Mouse (Mus musculus): Measurements from ENCODE around the gene Wnt10a. TPM values are rescaled to one million over a fixed set of nuclear protein-coding genes. Genes with fewer than 3 reads are reported as not detected.

Gene Wnt10a
- polyA plus RNA-seq, 1 experiment, result 1.2 TPM

- peaks cover 4% of the 10 kb centered on the region; the same call in 1 of the 2 replicates for H3K27me3 ChIP-seq (replicated peaks; ENCODE audit: control insufficient read depth, insufficient read depth, low read length)
- H3K36me3 ChIP-seq (ENCODE audit: control insufficient read depth, insufficient read depth, low read length), result no peaks in the 10 kb centered on the region
- no peaks in the 10 kb centered on the region for H3K4me1 ChIP-seq (ENCODE audit: control insufficient read depth, insufficient read depth, low read length)
- TF ChIP-seq POLR2A (IDR thresholded peaks at IDR 0.05; ENCODE audit: low read depth, low read length) (no peak), CTCF (conservative IDR thresholded peaks at IDR 0.05; ENCODE audit: insufficient read depth, insufficient read length, low read depth, low read length) (no peak)
- no peak overlapping the region for H3K27ac ChIP-seq (ENCODE audit: insufficient read depth, low read depth, low read length)
- H3K4me3 ChIP-seq (ENCODE audit: insufficient read depth, low read depth, low read length), result peak overlapping the region; percentile 41
- no peak for DNase-seq
- WGBS, result 2% methylated on average over 44 of the region's 51 CpGs
Observed at GRCm38 (mm10) chr1:74771931-74772620, 19.2 kb upstream of the Wnt10a start.

GRCm38 (mm10) chr1:74773136-74773535 is 18.2 kb upstream of the Wnt10a start:
- 2% methylated on average over 15 of the region's 15 CpGs for WGBS
- peak; percentile 92 for DNase-seq
- Histone ChIP-seq H3K27me3 (replicated peaks; ENCODE audit: control insufficient read depth, insufficient read depth, low read length) (peaks cover 4% of the 10 kb centered on the region; the same call in 1 of the 2 replicates), H3K4me1 (ENCODE audit: control insufficient read depth, insufficient read depth, low read length) (no peaks in the 10 kb centered on the region), H3K27ac (ENCODE audit: insufficient read depth, low read depth, low read length) (no peak overlapping the region), H3K4me3 (ENCODE audit: insufficient read depth, low read depth, low read length) (no peak overlapping the region), H3K36me3 (ENCODE audit: control insufficient read depth, insufficient read depth, low read length) (no peaks in the 10 kb centered on the region)
- TF ChIP-seq CTCF (conservative IDR thresholded peaks at IDR 0.05; ENCODE audit: insufficient read depth, insufficient read length, low read depth, low read length) (no peak), POLR2A (IDR thresholded peaks at IDR 0.05; ENCODE audit: low read depth, low read length) (no peak)

- DNase-seq, result no peak
- TF ChIP-seq POLR2A (IDR thresholded peaks at IDR 0.05; ENCODE audit: low read depth, low read length), result no peak
- TF ChIP-seq CTCF (conservative IDR thresholded peaks at IDR 0.05; ENCODE audit: insufficient read depth, insufficient read length, low read depth, low read length), result no peak
- peaks cover 4% of the 10 kb centered on the region; the same call in 1 of the 2 replicates for H3K27me3 ChIP-seq (replicated peaks; ENCODE audit: control insufficient read depth, insufficient read depth, low read length)
Observed at GRCm38 (mm10) chr1:74774062-74774461, 17.3 kb upstream of the Wnt10a start.

GRCm38 (mm10) chr1:74775816-74776215 is 15.5 kb upstream of the Wnt10a start:
- Histone ChIP-seq H3K4me1 (ENCODE audit: control insufficient read depth, insufficient read depth, low read length) (no peaks in the 10 kb centered on the region), H3K4me3 (ENCODE audit: insufficient read depth, low read depth, low read length) (no peak overlapping the region), H3K36me3 (ENCODE audit: control insufficient read depth, insufficient read depth, low read length) (no peaks in the 10 kb centered on the region), H3K27me3 (replicated peaks; ENCODE audit: control insufficient read depth, insufficient read depth, low read length) (peaks cover 4% of the 10 kb centered on the region; the same call in 1 of the 2 replicates), H3K27ac (ENCODE audit: insufficient read depth, low read depth, low read length) (no peak overlapping the region)
- TF ChIP-seq POLR2A (IDR thresholded peaks at IDR 0.05; ENCODE audit: low read depth, low read length) (no peak), CTCF (conservative IDR thresholded peaks at IDR 0.05; ENCODE audit: insufficient read depth, insufficient read length, low read depth, low read length) (peak; percentile 31; the same call in 1 of the 2 replicates)
- 24% methylated on average over 5 of the region's 5 CpGs for WGBS
- no peak for DNase-seq

More at GRCm38 (mm10) chr1:74774062-74774461, 17.3 kb upstream of the Wnt10a start:
- H3K4me3 ChIP-seq (ENCODE audit: insufficient read depth, low read depth, low read length), result no peak overlapping the region
- WGBS, result 42% methylated on average over 7 of the region's 7 CpGs
- no peaks in the 10 kb centered on the region for H3K36me3 ChIP-seq (ENCODE audit: control insufficient read depth, insufficient read depth, low read length)
- no peak overlapping the region for H3K27ac ChIP-seq (ENCODE audit: insufficient read depth, low read depth, low read length)
- H3K4me1 ChIP-seq (ENCODE audit: control insufficient read depth, insufficient read depth, low read length), result no peaks in the 10 kb centered on the region

GRCm38 (mm10) chr1:74778934-74779486 is 12.3 kb upstream of the Wnt10a start:
- WGBS, result 77% methylated on average over 3 of the region's 3 CpGs
- DNase-seq, result no peak
- Histone ChIP-seq H3K36me3 (ENCODE audit: control insufficient read depth, insufficient read depth, low read length) (no peaks in the 10 kb centered on the region), H3K4me3 (ENCODE audit: insufficient read depth, low read depth, low read length) (no peak overlapping the region), H3K27ac (ENCODE audit: insufficient read depth, low read depth, low read length) (no peak overlapping the region), H3K4me1 (ENCODE audit: control insufficient read depth, insufficient read depth, low read length) (no peaks in the 10 kb centered on the region), H3K27me3 (replicated peaks; ENCODE audit: control insufficient read depth, insufficient read depth, low read length) (no peaks in the 10 kb centered on the region)
- TF ChIP-seq POLR2A (IDR thresholded peaks at IDR 0.05; ENCODE audit: low read depth, low read length) (no peak), CTCF (conservative IDR thresholded peaks at IDR 0.05; ENCODE audit: insufficient read depth, insufficient read length, low read depth, low read length) (no peak)

- H3K27me3 ChIP-seq (replicated peaks; ENCODE audit: control insufficient read depth, insufficient read depth, low read length), result no peaks in the 10 kb centered on the region
- no peaks in the 10 kb centered on the region for H3K36me3 ChIP-seq (ENCODE audit: control insufficient read depth, insufficient read depth, low read length)
- no peak for DNase-seq
- H3K27ac ChIP-seq (ENCODE audit: insufficient read depth, low read depth, low read length), result no peak overlapping the region
- TF ChIP-seq POLR2A (IDR thresholded peaks at IDR 0.05; ENCODE audit: low read depth, low read length) (no peak), CTCF (conservative IDR thresholded peaks at IDR 0.05; ENCODE audit: insufficient read depth, insufficient read length, low read depth, low read length) (no peak)
- no peak overlapping the region for H3K4me3 ChIP-seq (ENCODE audit: insufficient read depth, low read depth, low read length)
- no peaks in the 10 kb centered on the region for H3K4me1 ChIP-seq (ENCODE audit: control insufficient read depth, insufficient read depth, low read length)
- WGBS, result 31% methylated on average over 14 of the region's 14 CpGs
Observed at GRCm38 (mm10) chr1:74782045-74782444, 9.3 kb upstream of the Wnt10a start.

- H3K36me3 ChIP-seq (ENCODE audit: control insufficient read depth, insufficient read depth, low read length), result no peaks in the 10 kb centered on the region
- no peak overlapping the region for H3K27ac ChIP-seq (ENCODE audit: insufficient read depth, low read depth, low read length)
- 18% methylated on average over 13 of the region's 13 CpGs for WGBS
- DNase-seq, result no peak
- H3K4me3 ChIP-seq (ENCODE audit: insufficient read depth, low read depth, low read length), result no peak overlapping the region
- no peaks in the 10 kb centered on the region for H3K27me3 ChIP-seq (replicated peaks; ENCODE audit: control insufficient read depth, insufficient read depth, low read length)
- TF ChIP-seq POLR2A (IDR thresholded peaks at IDR 0.05; ENCODE audit: low read depth, low read length), result no peak
- TF ChIP-seq CTCF (conservative IDR thresholded peaks at IDR 0.05; ENCODE audit: insufficient read depth, insufficient read length, low read depth, low read length), result no peak
- H3K4me1 ChIP-seq (ENCODE audit: control insufficient read depth, insufficient read depth, low read length), result no peaks in the 10 kb centered on the region
Observed at GRCm38 (mm10) chr1:74783554-74783953, 7.8 kb upstream of the Wnt10a start.
